Mouse (Mus musculus) liver, adult 2 months (tissue): ENCODE data around the gene Wdr54.

Experiments
- CTCF ChIP-seq: fragments of 200-500 bp; IDR thresholded peaks from 2 replicates; pipeline ENCODE4 v1.5.1; 2011; ENCODE audit warnings: low read depth, low read length, control low read depth
- POLR2A ChIP-seq: fragments of 200-500 bp; IDR thresholded peaks from 2 replicates; pipeline ENCODE4 v1.6.1; 2011; ENCODE audit warnings: low read length, control low read depth; ENCODE audit not compliant: insufficient read depth; ENCODE audit errors: extremely low read depth

DNA sequence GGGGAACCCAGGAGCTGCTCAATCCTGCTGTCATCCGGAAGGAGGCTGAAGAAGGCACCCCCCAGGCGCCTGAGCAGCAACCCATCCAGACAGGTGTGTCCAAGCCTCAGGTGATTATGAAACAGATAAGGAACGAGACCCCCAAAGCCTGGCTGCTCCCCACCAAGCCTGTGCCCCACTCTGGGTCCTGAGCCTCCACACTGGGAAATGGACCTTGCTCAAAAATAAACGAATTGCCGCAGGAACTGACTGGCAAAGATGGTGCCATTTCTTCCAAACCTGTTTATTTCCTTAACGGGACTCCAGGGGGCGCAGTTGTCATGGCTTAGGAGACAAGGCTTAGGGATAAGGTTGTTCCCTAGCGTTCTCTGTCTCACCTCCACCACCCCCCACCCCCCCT is 6.5 kb upstream of the Wdr54 start:
- TF ChIP-seq POLR2A = no peak
- peak; percentile 60 for TF ChIP-seq CTCF
